19 mouse cellular contexts compared by ENCODE assay signal in the genomic region with DNA sequence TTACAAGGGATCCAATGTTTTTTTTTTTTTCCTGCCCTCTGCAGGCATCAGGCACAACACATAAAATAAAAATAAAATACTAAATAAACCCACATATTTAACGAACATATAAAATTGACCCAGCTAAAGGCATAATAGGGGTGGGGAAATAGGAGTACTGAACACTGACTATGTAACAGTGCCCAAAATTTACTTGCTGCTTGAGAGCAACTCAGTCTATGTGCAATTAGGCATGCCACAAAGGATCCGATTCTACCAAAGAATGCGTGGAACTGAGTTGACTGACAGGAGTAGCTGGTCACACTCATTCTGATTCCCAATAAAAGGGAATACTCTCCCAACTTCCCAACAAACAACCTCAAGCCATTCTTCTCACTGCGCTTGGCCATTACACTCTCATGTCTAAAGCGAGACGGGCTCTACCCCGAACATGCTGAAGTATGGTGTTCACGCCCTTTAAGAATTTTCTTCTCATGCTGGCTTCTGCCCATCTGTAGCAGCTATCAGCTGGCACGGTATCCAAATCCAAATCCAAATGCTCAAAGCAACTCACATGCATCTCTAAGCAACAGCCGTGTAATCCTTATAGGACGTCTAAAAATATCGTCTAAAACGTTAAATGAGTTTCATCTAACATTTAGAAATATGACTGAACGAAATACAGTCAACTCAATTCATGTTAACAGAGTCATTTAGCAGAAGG. TPM values are rescaled to one million over a fixed set of nuclear protein-coding genes. Genes with fewer than 3 reads are reported as not detected.
DNase-seq lines count a peak whose midpoint lies in the region; ATAC-seq and TF ChIP-seq lines count a peak whose summit lies in the region.
"Had no signal": no experiment of that assay in that cellular context is flagged by ENCODE, and none has a peak within 500 bp of the region (broad histone marks: within the 10 kb centered on the region; RNA-seq: fewer than 3 reads in every experiment).

No protein-coding gene starts in this region.

- H3K36me3 ChIP-seq in heart, adult 2 months (ENCODE audit: control insufficient read depth, insufficient read depth, low read length) = peaks cover 17% of the 10 kb centered on the region; the same call in 1 of the 2 replicates
- H3K36me3 ChIP-seq in forebrain, embryonic 16.5 days (ENCODE audit: control insufficient read depth, insufficient read depth) = no peaks in the 10 kb centered on the region
- H3K36me3 ChIP-seq in kidney, embryonic 15.5 days = peaks cover 5% of the 10 kb centered on the region; the same call in 1 of the 2 replicates
- H3K36me3 ChIP-seq: limb, embryonic 15.5 days had no signal

- ATAC-seq in forebrain, embryonic 16.5 days = peak; percentile 78
- no peak for ATAC-seq in kidney, embryonic 15.5 days (replicated peaks; ENCODE audit: low FRiP score)
- ATAC-seq: inflammation-experienced regulatory T-cells, adult 6 months; liver, postnatal 0 days; midbrain, embryonic 16.5 days had no signal

- H3K4me1 ChIP-seq in heart, adult 2 months (ENCODE audit: control insufficient read depth, insufficient read depth, low read length) = peaks cover 4% of the 10 kb centered on the region; the same call in 1 of the 2 replicates
- peaks cover 21% of the 10 kb centered on the region for H3K4me1 ChIP-seq in forebrain, embryonic 16.5 days (replicated peaks; ENCODE audit: control insufficient read depth, insufficient read depth, low read length)
- peaks cover 8% of the 10 kb centered on the region for H3K4me1 ChIP-seq in kidney, embryonic 15.5 days

- peak overlapping the region; percentile 30; the same call in 1 of the 2 replicates for H3K4me2 ChIP-seq in forebrain, embryonic 16.5 days (ENCODE audit: low read length)
- no peak overlapping the region for H3K4me2 ChIP-seq in kidney, embryonic 15.5 days
- H3K4me2 ChIP-seq: limb, embryonic 15.5 days had no signal

- H3K27me3 ChIP-seq in heart, adult 2 months (ENCODE audit: control insufficient read depth, insufficient read depth, low read length) = no peaks in the 10 kb centered on the region
- no peaks in the 10 kb centered on the region for H3K27me3 ChIP-seq in forebrain, embryonic 16.5 days (replicated peaks; ENCODE audit: control insufficient read depth, insufficient read depth, low read length)
- H3K27me3 ChIP-seq in kidney, embryonic 15.5 days = no peaks in the 10 kb centered on the region
- H3K27me3 ChIP-seq: limb, embryonic 15.5 days; megakaryocyte, embryonic 14.5 days had no signal

- no peak for TF ChIP-seq CTCF in heart, adult 2 months (IDR thresholded peaks at IDR 0.05)
- TF ChIP-seq CTCF in layer of hippocampus, adult 2 months (conservative IDR thresholded peaks at IDR 0.05) = no peak
- TF ChIP-seq CTCF in brain, embryonic 14.5 days (IDR thresholded peaks at IDR 0.05; ENCODE audit: borderline replicate concordance, extremely low read depth, insufficient read depth, insufficient read length) = no peak

- no peak overlapping the region for H3K4me3 ChIP-seq in heart, adult 2 months
- H3K4me3 ChIP-seq in layer of hippocampus, adult 2 months = no peak overlapping the region; the same call in 1 of the 2 replicates
- H3K4me3 ChIP-seq in forebrain, embryonic 16.5 days (replicated peaks; ENCODE audit: low read length) = no peak overlapping the region
- H3K4me3 ChIP-seq in kidney, embryonic 15.5 days (replicated peaks) = no peak overlapping the region
- H3K4me3 ChIP-seq: limb, embryonic 15.5 days; megakaryocyte, embryonic 14.5 days had no signal

- intact Hi-C loops in heart, adult 2 months (cut with DNase I) = no loop called here
- intact Hi-C loops in heart, postnatal 25 days (cut with DNase I) = loop anchor here (5.0 kb wide), 1 partner anchor 37 kb away; the partner anchor contains the start of gene Enah

- no peak for TF ChIP-seq POLR2A in heart, adult 2 months (IDR thresholded peaks at IDR 0.05; ENCODE audit: insufficient read depth, low read depth, low read length)
- no peak for TF ChIP-seq POLR2A in brain, embryonic 14.5 days (IDR thresholded peaks at IDR 0.05; ENCODE audit: borderline replicate concordance, extremely low read depth, insufficient read depth, insufficient read length, poor library complexity, severe bottlenecking)

- no peak overlapping the region for H3K9ac ChIP-seq in heart, adult 2 months (ENCODE audit: low read depth, low read length)
- H3K9ac ChIP-seq in forebrain, embryonic 16.5 days (replicated peaks; ENCODE audit: low read depth, low read length) = no peak overlapping the region
- no peak overlapping the region for H3K9ac ChIP-seq in kidney, embryonic 15.5 days
- H3K9ac ChIP-seq: limb, embryonic 15.5 days; liver, postnatal 0 days had no signal

- DNase-seq in heart, adult 2 months = no peak
- DNase-seq in heart, postnatal 25 days (ENCODE audit: low spot score) = no peak
- peak in 1 of 2 experiments; percentile 12 for DNase-seq in layer of hippocampus, adult 2 months (ENCODE audit: low spot score in 2 of 2)
- no peak for DNase-seq in layer of hippocampus, adult 8-10 months (ENCODE audit: low spot score in 2 of 2)
- DNase-seq in brain, embryonic 14.5 days (ENCODE audit: low read depth) = peak; percentile 82
- DNase-seq: adrenal gland, postnatal 25 days; cerebellum, adult 9-11 months; heart, postnatal 14 days; kidney, adult 8-10 months; liver, postnatal 0 days; lung, postnatal 14 days; thymus, postnatal 14 days had no signal

- H3K9me3 ChIP-seq in forebrain, embryonic 16.5 days (ENCODE audit: control insufficient read depth, low read length) = no peaks in the 10 kb centered on the region
- no peaks in the 10 kb centered on the region for H3K9me3 ChIP-seq in kidney, embryonic 15.5 days (replicated peaks)
- H3K9me3 ChIP-seq: limb, embryonic 15.5 days; megakaryocyte, embryonic 14.5 days had no signal

- peaks cover 1% of the 10 kb centered on the region; the same call in 1 of the 2 replicates for H3K79me2 ChIP-seq in heart, adult 2 months (replicated peaks; ENCODE audit: control insufficient read depth, insufficient read depth, low read length)

- 66% methylated on average over 14 of the region's 14 CpGs for WGBS in heart, adult 2 months
- 52% methylated on average over 14 of the region's 14 CpGs for WGBS in forebrain, embryonic 16.5 days
- 94% methylated on average over 14 of the region's 14 CpGs for WGBS in kidney, embryonic 15.5 days

- H3K27ac ChIP-seq in heart, adult 2 months = peak overlapping the region; percentile 45
- H3K27ac ChIP-seq in layer of hippocampus, adult 2 months = peak overlapping the region; percentile 21; the same call in 1 of the 2 replicates
- peak overlapping the region; percentile 71 for H3K27ac ChIP-seq in forebrain, embryonic 16.5 days (ENCODE audit: low read length)
- H3K27ac ChIP-seq in kidney, embryonic 15.5 days = no peak overlapping the region
- H3K27ac ChIP-seq: limb, embryonic 15.5 days; stomach, postnatal 0 days had no signal

- TF ChIP-seq EP300 in heart, adult 2 months (IDR thresholded peaks at IDR 0.05; ENCODE audit: insufficient read depth, low read depth, low read length) = no peak

RNA-seq across cellular contexts. Expression of gene Enah, which starts 39.6 kb away (rescaled TPM):
- total RNA-seq in heart, adult 2 months (2021) = 100 to 1,000 TPM; 101 to 124 TPM
- 28.3 and 39.7 TPM in 2 replicates for polyA plus RNA-seq in heart, adult 2 months (2012; rRNA removed)
- total RNA-seq in heart, postnatal 25 days (2021) = 100 to 1,000 TPM; 106 to 109 TPM
- 100 to 1,000 TPM; 192 to 203 TPM for total RNA-seq in layer of hippocampus, adult 2 months (2021)
- 100 to 1,000 TPM; 174 to 214 (median 191) TPM for total RNA-seq in layer of hippocampus, adult 8-10 months (2022)
- 79.5 and 122 TPM in 2 replicates for polyA plus RNA-seq in brain, embryonic 14.5 days (2012; rRNA removed)
- 28.0 and 35.6 TPM in 2 replicates for polyA plus RNA-seq in forebrain, embryonic 16.5 days (2015; fragmentation: Nextera tagmentation; extraction: Ambion mirVana)
- 14.5 and 17.3 TPM in 2 replicates for polyA plus RNA-seq in kidney, embryonic 15.5 days (2015; fragmentation: Nextera tagmentation; extraction: Ambion mirVana)
